Mouse (Mus musculus): ENCODE measurements around the gene Gm9. TPM values are rescaled to one million over a fixed set of nuclear protein-coding genes. Genes with fewer than 3 reads are reported as not detected.

Gene Gm9
- polyA plus RNA-seq, 1 experiment from 2014 or later = not detected

- Histone ChIP-seq H3K9ac (replicated peaks) (no peak overlapping the region), H3K27ac (replicated peaks) (no peak overlapping the region), H3K9me3 (replicated peaks) (no peaks in the 10 kb centered on the region), H3K27me3 (replicated peaks) (no peaks in the 10 kb centered on the region), H3K4me1 (no peaks in the 10 kb centered on the region), H3K4me3 (replicated peaks) (no peak overlapping the region), H3K36me3 (no peaks in the 10 kb centered on the region), H3K4me2 (no peak overlapping the region)
- WGBS = 77% methylated on average over 18 of the region's 18 CpGs
- ATAC-seq (ENCODE audit: low FRiP score) = no peak
Observed at GRCm38 (mm10) chrX:37163115-37163514, 47.7 kb downstream of the Gm9 start.

- Histone ChIP-seq H3K9me3 (replicated peaks) (no peaks in the 10 kb centered on the region), H3K9ac (replicated peaks) (no peak overlapping the region)
- 75% methylated on average over 10 of the region's 10 CpGs for WGBS
Observed at GRCm38 (mm10) chrX:37161169-37161568, 49.7 kb downstream of the Gm9 start.

More at GRCm38 (mm10) chrX:37161169-37161568, 49.7 kb downstream of the Gm9 start:
- ATAC-seq (ENCODE audit: low FRiP score) = no peak
- no peak overlapping the region for H3K4me2 ChIP-seq
- no peaks in the 10 kb centered on the region for H3K4me1 ChIP-seq
- H3K27me3 ChIP-seq (replicated peaks) = no peaks in the 10 kb centered on the region
- no peak overlapping the region for H3K27ac ChIP-seq (replicated peaks)
- no peak overlapping the region for H3K4me3 ChIP-seq (replicated peaks)
- H3K36me3 ChIP-seq = no peaks in the 10 kb centered on the region

Other genes starting within 250 kb of the Gm9 start
- gene Sept6, start 219.2 kb downstream of the Gm9 start, polyA plus RNA-seq (2015; fragmentation: Nextera tagmentation; extraction: Ambion mirVana) = 72.2 TPM in 2 replicates
- not detected in 2 replicates for gene Sowahd, start 162.2 kb downstream of the Gm9 start, polyA plus RNA-seq (2015; fragmentation: Nextera tagmentation; extraction: Ambion mirVana)
- 318 and 331 TPM in 2 replicates for gene Rpl39, start 125.6 kb downstream of the Gm9 start, polyA plus RNA-seq (2015; fragmentation: Nextera tagmentation; extraction: Ambion mirVana)
- gene Upf3b, start 100.7 kb downstream of the Gm9 start, polyA plus RNA-seq (2015; fragmentation: Nextera tagmentation; extraction: Ambion mirVana) = 29.4 and 31.9 TPM in 2 replicates
- gene Nkap, start 84.2 kb downstream of the Gm9 start, polyA plus RNA-seq (2015; fragmentation: Nextera tagmentation; extraction: Ambion mirVana) = 22.1 and 22.2 TPM in 2 replicates
- gene Akap14, start 42.2 kb downstream of the Gm9 start, polyA plus RNA-seq (2015; fragmentation: Nextera tagmentation; extraction: Ambion mirVana) = 0.14 and 0.29 TPM in 2 replicates
- 742 and 895 TPM in 2 replicates for gene Ndufa1, start 19.9 kb downstream of the Gm9 start, polyA plus RNA-seq (2015; fragmentation: Nextera tagmentation; extraction: Ambion mirVana)
- gene Rnf113a1, start 19.8 kb downstream of the Gm9 start, polyA plus RNA-seq (2015; fragmentation: Nextera tagmentation; extraction: Ambion mirVana) = 23.7 and 27.3 TPM in 2 replicates
- gene Rhox1, start 11.2 kb upstream of the Gm9 start, polyA plus RNA-seq (2015; fragmentation: Nextera tagmentation; extraction: Ambion mirVana) = not detected in 2 replicates
- gene Rhox2a, start 33.9 kb upstream of the Gm9 start, polyA plus RNA-seq (2015; fragmentation: Nextera tagmentation; extraction: Ambion mirVana) = not detected in 2 replicates
- gene Rhox3a, start 38.9 kb upstream of the Gm9 start, polyA plus RNA-seq (2015; fragmentation: Nextera tagmentation; extraction: Ambion mirVana) = not detected in 2 replicates
- not detected in 2 replicates for gene Rhox4a, start 54.3 kb upstream of the Gm9 start, polyA plus RNA-seq (2015; fragmentation: Nextera tagmentation; extraction: Ambion mirVana)
- not detected in 2 replicates for gene Rhox3a2, start 169.0 kb upstream of the Gm9 start, polyA plus RNA-seq (2015; fragmentation: Nextera tagmentation; extraction: Ambion mirVana)
- 8.1 TPM in 1 of 2 replicates, not detected in the other for gene Rhox4a2, start 179.8 kb upstream of the Gm9 start, polyA plus RNA-seq (2015; fragmentation: Nextera tagmentation; extraction: Ambion mirVana)
- not detected in 2 replicates for gene Rhox2b, start 201.0 kb upstream of the Gm9 start, polyA plus RNA-seq (2015; fragmentation: Nextera tagmentation; extraction: Ambion mirVana)
- 3.9 TPM in 1 of 2 replicates, not detected in the other for gene Rhox4b, start 221.5 kb upstream of the Gm9 start, polyA plus RNA-seq (2015; fragmentation: Nextera tagmentation; extraction: Ambion mirVana)
- not detected in 2 replicates for gene Rhox2c, start 242.6 kb upstream of the Gm9 start, polyA plus RNA-seq (2015; fragmentation: Nextera tagmentation; extraction: Ambion mirVana)
- not detected in 2 replicates for gene Rhox3c, start 247.5 kb upstream of the Gm9 start, polyA plus RNA-seq (2015; fragmentation: Nextera tagmentation; extraction: Ambion mirVana)